Mouse (Mus musculus): ENCODE data around the gene Midn. TPM values are rescaled to one million over a fixed set of nuclear protein-coding genes. Genes with fewer than 3 reads are reported as not detected.

The Midn gene
- total and polyA plus RNA-seq, 3 experiments = 8.1 to 26.7 TPM; not detected in 1

GRCm38 (mm10) chr10:80199440-80200008, 51.5 kb downstream of the Midn start:
- peak; percentile 84 for DNase-seq (ENCODE audit: low read depth, low spot score)
- H3K27ac ChIP-seq (ENCODE audit: control insufficient read depth, low read depth, low read length) = no peak overlapping the region
- H3K79me2 ChIP-seq (ENCODE audit: control insufficient read depth, insufficient read depth, low read length, poor library complexity) = no peaks in the 10 kb centered on the region
- H3K36me3 ChIP-seq (ENCODE audit: control insufficient read depth in 1 of 2, insufficient read depth in 2 of 2, low read length in 2 of 2) = no peaks in the 10 kb centered on the region
- peaks cover 4 to 10% of the 10 kb centered on the region in 2 experiments for H3K27me3 ChIP-seq (ENCODE audit: control insufficient read depth in 1 of 2, insufficient read depth in 2 of 2, low read length in 2 of 2)
- H3K4me3 ChIP-seq (ENCODE audit: control insufficient read depth in 1 of 2, insufficient read depth in 1 of 2, low read depth in 2 of 2, low read length in 2 of 2) = no peak overlapping the region
- no peaks in the 10 kb centered on the region for H3K4me1 ChIP-seq (ENCODE audit: control insufficient read depth in 1 of 2, insufficient read depth in 2 of 2, low read length in 2 of 2)
- H3K9me3 ChIP-seq (replicated peaks; ENCODE audit: insufficient read depth, low read length) = no peaks in the 10 kb centered on the region
- no peak overlapping the region for H3K9ac ChIP-seq (ENCODE audit: control insufficient read depth, low read depth, low read length, poor library complexity, severe bottlenecking)
- no peak for TF ChIP-seq NRF1 (IDR thresholded peaks at IDR 0.05; ENCODE audit: insufficient read depth, low read depth, low read length, poor library complexity, severe bottlenecking)
- no peak for TF ChIP-seq GABPA (IDR thresholded peaks at IDR 0.05; ENCODE audit: low read depth, low read length)
- TF ChIP-seq SMC3 (IDR thresholded peaks at IDR 0.05; ENCODE audit: low read depth, low read length) = peak; percentile 89
- TF ChIP-seq BHLHE40 (IDR thresholded peaks at IDR 0.05; ENCODE audit: borderline replicate concordance, low read depth, low read length) = no peak
- TF ChIP-seq RAD21 (IDR thresholded peaks at IDR 0.05; ENCODE audit: low read depth, low read length) = peak; percentile 67
- peak; percentile 89 to 92 (median 91) for TF ChIP-seq CTCF (IDR thresholded peaks at IDR 0.05 in 2 of 3, conservative IDR thresholded peaks at IDR 0.05 in 1 of 3; ENCODE audit: control insufficient read depth in 1 of 3, insufficient read depth in 1 of 3, low read depth in 2 of 3, low read length in 3 of 3, poor library complexity in 1 of 3, severe bottlenecking in 1 of 3)
- no peak for TF ChIP-seq MYC (IDR thresholded peaks at IDR 0.05; ENCODE audit: low read depth, low read length)
- no peak for TF ChIP-seq NELFE (IDR thresholded peaks at IDR 0.05; ENCODE audit: low read depth, low read length)
- TF ChIP-seq ZC3H11A (IDR thresholded peaks at IDR 0.05; ENCODE audit: low read depth, low read length) = peak; percentile 61

GRCm38 (mm10) chr10:80200485-80200884, 52.4 kb downstream of the Midn start:
- TF ChIP-seq POLR2A (IDR thresholded peaks at IDR 0.05; ENCODE audit: control insufficient read depth in 1 of 2, insufficient read depth in 1 of 2, low read depth in 1 of 2, low read length in 2 of 2, poor library complexity in 1 of 2) (no peak), MAZ (IDR thresholded peaks at IDR 0.05; ENCODE audit: low read depth, low read length) (no peak), TAL1 (IDR thresholded peaks at IDR 0.05; ENCODE audit: low read length) (no peak), MAX (IDR thresholded peaks at IDR 0.05; ENCODE audit: low read length) (no peak), MYC (IDR thresholded peaks at IDR 0.05; ENCODE audit: low read depth, low read length) (no peak), SIN3A (IDR thresholded peaks at IDR 0.05; ENCODE audit: low read length) (no peak), CHD1 (IDR thresholded peaks at IDR 0.05; ENCODE audit: low read depth, low read length) (no peak), ETS1 (IDR thresholded peaks at IDR 0.05; ENCODE audit: low read depth, low read length) (no peak), CHD2 (IDR thresholded peaks at IDR 0.05; ENCODE audit: low read length) (no peak), TBP (IDR thresholded peaks at IDR 0.05; ENCODE audit: low read depth, low read length) (no peak), RAD21 (IDR thresholded peaks at IDR 0.05; ENCODE audit: low read depth, low read length) (no peak)
- H3K79me2 ChIP-seq (ENCODE audit: control insufficient read depth, insufficient read depth, low read length, poor library complexity) = no peaks in the 10 kb centered on the region
- no peaks in the 10 kb centered on the region for H3K36me3 ChIP-seq (ENCODE audit: control insufficient read depth in 1 of 2, insufficient read depth in 2 of 2, low read length in 2 of 2)
- no peak overlapping the region for H3K4me3 ChIP-seq (ENCODE audit: control insufficient read depth in 1 of 2, insufficient read depth in 1 of 2, low read depth in 2 of 2, low read length in 2 of 2)
- H3K9me3 ChIP-seq (replicated peaks; ENCODE audit: insufficient read depth, low read length) = no peaks in the 10 kb centered on the region
- no peaks in the 10 kb centered on the region for H3K4me1 ChIP-seq (ENCODE audit: control insufficient read depth in 1 of 2, insufficient read depth in 2 of 2, low read length in 2 of 2)
- DNase-seq (ENCODE audit: low read depth, low spot score) = no peak
- no peak overlapping the region for H3K9ac ChIP-seq (ENCODE audit: control insufficient read depth, low read depth, low read length, poor library complexity, severe bottlenecking)
- H3K27ac ChIP-seq (ENCODE audit: control insufficient read depth, low read depth, low read length) = no peak overlapping the region
- peaks cover 4 to 16% of the 10 kb centered on the region in 2 experiments for H3K27me3 ChIP-seq (ENCODE audit: control insufficient read depth in 1 of 2, insufficient read depth in 2 of 2, low read length in 2 of 2)

Data from MEL (cell line).